Mouse (Mus musculus): Measurements from ENCODE around the gene 6030445D17Rik.

6030445D17Rik gene

DNA sequence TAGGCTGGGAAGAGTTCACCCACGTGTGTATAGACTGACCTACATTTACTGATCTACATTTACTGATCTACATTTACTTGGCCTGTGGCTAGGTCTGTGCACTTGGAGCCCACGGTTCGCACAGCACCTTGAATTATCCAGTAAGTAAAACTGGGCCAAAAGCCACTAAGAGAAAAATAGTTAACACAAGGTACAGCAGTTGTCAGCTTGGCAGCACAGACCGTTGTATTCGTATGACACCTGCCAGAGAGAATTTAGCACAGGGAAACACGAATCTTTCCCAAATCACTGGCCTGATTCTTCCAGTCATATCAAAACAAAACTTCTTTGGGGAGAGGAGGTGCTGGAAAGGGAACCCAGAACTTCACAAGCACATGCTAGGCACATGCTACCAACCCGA, 3.8 kb upstream of the 6030445D17Rik start:
- in situ Hi-C loops (cut with MboI, MseI) = loop anchor here (5.0 to 10.0 kb wide), 3 partner anchors 57 to 164 kb away; partner anchors contain the start of gene Lactbl1 (in 2 of the 2)

DNA sequence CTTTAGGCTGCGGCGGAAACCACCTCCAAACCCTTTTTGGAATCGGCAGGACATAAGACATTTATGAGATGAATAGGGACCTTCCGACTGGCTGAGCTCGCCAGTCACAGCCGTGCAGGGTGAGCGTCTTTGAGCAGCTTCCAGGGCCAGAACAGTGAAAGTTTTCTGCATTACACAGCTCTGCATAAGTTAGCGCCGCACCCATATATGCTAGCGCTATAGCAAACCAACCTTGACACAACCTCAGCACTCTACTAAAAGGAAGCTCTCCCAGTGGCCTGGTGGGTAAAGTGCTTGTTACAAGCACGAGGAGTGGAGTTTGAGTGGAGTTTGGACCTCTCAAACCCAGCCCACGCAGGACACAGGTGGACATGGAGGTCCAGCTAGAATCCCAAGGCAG, 2.8 kb upstream of the 6030445D17Rik start:
- in situ Hi-C loops (cut with MboI, MseI) = loop anchor here (5.0 to 10.0 kb wide), 3 partner anchors 56 to 163 kb away; partner anchors contain the start of gene Lactbl1 (in 2 of the 2)

DNA sequence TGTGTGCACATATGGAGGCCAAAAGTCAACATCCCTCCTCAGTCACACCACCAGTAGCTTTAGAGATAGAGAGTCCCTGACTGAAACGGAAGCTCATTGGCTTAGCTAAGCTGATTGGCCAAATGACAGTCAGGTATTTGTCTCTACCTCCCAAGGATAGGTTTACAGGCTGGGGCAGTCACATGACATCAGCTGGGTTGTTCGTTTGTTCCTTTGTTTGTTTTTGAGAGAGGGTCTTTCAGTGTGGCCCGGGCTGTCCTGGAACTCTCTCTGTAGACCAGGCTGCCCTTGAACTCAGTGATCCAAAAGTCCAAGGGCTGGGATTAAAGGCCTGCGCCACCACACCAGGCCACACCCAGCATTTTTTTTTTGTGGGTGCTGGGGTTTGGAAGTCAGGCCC, 844 bp upstream of the 6030445D17Rik start:
- in situ Hi-C loops (cut with MboI, MseI) = no loop called here

DNA sequence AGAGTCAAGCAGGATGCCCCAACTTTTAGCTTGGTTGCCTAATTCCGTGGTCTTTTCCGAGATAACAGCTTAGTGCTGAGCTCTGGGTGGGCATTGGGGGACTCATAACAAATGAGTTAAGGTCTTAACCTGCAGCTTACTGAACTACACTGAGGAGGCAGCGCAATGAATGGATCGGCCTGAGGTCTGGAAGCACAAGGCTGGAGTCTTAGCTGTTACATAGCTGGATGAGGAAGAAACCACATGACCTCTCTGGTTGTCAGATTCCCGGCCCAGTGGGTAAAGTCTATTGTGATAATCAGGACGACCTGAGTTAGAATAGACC, 327 bp upstream of the 6030445D17Rik start:
- in situ Hi-C loops (cut with MboI, MseI) = no loop called here

DNA sequence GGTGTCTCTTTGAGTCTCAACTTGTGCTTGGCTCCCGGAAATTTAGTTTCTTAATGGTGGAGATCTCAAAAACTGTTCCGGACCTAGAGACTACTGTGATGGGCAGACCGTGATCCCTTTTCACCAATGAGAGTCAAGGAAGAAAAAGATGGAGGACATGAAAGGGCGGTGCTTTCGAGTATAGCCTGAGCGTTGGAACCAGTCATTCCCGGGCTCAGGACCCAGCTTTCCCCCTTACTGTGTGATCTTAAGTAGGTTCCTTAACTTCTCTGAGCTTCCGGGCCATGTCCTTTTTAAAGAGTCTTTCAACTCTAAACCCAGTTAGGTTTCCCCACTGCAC, 759 bp downstream of the 6030445D17Rik start:
- in situ Hi-C loops (cut with MboI, MseI) = no loop called here

DNA sequence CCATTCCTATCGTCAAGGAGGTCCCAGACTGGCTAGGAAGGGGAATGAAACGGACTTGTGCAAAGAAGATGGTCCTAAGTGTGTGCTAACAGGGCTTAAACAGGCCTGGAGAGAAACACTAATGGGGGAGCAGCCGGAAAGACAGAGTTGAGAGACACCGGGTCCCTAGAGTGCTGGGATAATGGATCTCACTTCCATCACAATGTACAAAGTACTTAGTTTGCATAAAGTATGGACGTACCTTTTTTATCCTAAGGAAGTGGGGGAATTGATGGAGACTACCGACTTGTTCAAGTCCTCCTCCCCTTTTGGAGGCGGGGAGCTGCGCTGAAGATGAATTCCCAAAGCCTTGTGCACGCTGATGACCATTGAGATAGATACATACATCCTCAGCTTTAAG, 1.4 kb downstream of the 6030445D17Rik start:
- in situ Hi-C loops (cut with MboI, MseI) = no loop called here

DNA sequence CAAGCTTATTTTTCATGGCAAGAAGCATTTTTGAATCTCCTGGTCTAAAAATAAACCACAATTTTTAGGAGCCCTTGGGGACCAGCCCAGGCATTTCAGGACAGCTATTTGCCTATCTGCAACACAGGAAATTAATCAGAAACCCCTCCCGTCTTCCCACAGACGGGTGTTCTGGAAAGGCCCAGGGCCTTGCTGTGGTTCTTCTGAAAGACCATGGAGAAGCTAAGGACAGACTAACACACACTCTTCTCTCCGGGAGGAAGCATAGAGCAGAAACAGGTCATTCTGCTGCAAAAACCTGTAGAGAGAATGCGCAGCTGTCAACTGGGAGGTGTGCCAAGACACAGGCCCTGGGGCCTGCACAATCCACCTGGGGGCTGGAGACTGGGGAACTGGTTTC, 4.2 kb downstream of the 6030445D17Rik start:
- in situ Hi-C loops (cut with MboI, MseI) = no loop called here

DNA sequence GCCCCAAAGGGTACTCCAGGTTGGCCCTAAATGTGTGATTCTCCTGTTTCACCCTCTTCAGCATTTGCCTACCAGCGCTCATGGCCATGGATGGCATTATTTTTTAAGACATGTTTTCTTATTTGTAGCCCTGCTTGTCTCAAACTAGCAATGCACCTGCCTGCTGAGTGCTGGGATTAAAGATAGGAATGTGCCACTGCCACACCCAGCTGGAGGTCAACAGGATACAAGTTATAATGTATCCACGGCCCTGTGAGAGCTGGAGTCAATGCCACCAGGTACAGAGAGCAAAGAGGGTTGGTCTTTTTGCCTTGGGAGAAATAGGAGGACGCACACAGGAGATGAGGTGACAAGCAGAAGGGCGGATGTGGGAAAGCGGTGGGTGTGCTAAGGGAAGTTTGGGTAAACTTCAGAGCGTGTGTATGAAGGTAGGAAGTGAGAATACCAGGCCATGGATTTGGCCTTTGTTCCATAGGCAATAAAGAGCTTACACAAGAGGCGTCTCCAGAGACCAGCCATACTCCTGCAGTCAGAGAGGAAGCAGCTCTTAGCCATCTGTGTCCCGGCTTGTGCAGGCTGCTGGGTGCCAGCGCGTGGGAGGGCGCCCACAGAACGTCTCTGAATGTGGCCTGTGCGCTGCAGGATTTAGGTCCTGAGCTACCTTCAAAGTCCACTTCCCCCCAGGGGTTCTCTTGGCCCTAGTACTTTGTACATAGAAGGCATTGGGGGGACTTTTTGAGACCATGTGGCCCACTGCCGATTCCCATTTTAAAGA, 6.7 kb downstream of the 6030445D17Rik start:
- in situ Hi-C loops (cut with MboI, MseI) = no loop called here

DNA sequence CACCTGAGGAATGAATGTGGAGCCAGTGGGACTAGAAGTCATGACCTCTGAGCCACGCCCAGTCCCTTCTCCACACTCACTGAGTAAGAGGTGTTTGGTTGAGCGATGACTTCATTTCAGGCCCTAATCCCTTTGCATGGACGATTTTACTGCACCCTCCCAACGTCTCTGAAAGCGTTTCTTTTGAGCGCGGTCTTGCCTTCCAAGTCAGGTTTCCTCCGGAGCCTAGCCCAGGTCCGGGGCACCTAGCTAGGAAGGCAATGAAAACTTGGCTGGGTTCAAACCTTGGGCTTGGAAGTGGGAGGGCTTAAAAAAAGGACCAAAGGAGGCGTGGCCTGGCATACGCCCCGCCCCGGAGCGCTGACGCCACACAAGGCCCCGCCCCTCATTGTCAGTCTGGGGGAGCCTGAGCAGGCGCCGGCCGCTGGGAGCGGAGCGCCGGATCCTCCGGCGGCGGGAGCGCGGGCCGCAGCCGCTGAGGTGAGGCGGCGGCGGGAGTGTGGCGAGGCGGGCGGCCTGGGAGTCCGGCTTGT, 7.4 kb downstream of the 6030445D17Rik start, which contains the start of gene Luzp1:
Luzp1 (plus strand) TSS at position 391 of the 533 bp plus-strand sequence.
- in situ Hi-C loops (cut with MboI, MseI) = no loop called here

DNA sequence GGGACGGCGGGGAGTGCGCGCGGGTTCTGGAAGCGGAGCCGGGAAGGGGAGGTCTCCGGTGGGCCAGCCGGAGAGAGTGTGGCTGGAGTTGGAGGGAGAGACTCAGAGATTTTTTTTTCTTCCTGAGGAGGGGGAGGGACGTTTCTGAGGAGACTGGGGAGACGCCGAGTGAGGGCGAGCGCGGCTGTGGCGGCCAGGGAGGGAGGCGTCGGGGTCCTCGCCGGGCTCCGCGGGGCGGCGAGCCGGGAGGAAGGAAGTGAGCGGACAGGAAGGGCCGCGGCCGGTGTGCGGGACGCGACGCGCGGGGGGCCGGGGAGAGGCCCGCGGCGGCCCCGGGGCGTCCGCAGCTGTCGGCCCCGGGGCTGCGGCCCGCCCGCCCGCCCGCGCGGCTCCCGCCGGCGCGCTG, 7.9 kb downstream of the 6030445D17Rik start:
- in situ Hi-C loops (cut with MboI, MseI) = no loop called here

DNA sequence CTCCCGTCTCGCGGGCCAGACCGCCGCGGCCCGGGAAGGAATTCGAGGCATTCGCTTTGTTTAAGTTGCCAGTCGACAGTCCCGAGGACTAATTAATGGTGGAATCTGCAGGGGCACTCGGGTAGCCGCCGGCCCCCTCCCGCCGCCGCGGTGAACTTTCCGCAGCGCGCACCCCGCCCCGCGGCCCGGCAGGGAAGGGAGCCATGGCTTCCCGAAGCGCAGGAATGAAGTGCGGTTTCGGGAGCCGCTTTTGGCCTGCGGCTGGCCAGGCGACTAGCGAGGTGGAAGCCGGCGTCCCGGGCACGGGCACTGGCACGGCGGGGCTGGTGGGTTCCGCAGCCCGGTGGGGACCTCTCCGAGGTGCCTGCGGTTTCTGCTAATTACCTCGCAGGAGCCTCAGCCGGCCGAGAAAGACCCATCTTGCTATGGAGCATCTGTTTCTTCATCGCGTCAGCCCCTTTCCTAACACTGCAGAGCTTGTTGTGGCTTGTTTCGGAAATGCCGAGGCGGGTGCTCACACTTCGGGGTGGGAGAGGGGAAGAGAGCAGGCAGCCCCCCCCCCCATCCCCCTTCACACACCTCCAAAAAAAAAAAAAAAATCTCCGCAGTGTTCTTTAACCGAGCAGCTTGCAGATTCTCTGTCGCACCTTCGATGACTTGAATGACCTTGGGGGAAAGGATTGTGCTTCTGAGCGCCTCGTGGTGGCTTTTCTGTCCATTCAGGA, 8.5 kb downstream of the 6030445D17Rik start:
- in situ Hi-C loops (cut with MboI, MseI) = no loop called here

DNA sequence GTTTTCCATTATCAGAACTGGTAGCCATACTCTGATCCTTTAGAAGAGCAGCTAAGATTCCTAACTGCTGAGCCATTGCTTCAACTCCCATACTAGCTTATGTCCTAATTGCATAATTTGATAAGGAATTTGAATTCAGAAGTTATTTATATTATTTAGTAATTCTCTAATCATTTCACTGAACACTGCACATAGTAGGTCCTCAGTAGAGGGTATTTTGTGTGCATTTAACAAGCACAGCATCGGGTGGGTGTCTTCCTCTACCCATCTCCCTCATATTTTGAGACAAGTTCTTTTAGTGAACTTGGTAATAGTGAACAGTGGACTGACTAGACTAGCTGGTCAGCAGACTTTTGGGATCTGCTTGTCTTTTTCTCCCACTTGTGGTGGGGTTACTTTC, 14.6 kb downstream of the 6030445D17Rik start:
- in situ Hi-C loops (cut with MboI, MseI) = no loop called here

DNA sequence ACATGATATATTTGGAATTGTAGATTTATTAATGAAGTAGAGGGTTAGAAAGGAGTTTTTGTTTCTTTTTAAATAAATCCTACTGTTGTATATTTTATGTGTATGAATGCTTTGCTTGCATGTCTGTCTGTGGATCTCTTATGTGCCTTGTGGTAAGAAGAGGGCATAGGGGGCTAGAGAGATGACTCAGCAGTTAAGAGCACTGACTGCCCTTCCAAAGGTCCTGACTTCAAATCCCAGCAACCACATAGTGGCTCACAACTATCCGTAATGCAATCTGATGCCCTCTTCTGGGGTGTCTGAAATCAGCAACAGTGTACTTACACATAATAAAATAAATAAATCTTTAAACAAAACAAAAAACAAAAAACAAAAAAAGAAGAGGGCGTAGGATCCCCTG, 24.5 kb downstream of the 6030445D17Rik start:
- in situ Hi-C loops (cut with MboI, MseI) = no loop called here

DNA sequence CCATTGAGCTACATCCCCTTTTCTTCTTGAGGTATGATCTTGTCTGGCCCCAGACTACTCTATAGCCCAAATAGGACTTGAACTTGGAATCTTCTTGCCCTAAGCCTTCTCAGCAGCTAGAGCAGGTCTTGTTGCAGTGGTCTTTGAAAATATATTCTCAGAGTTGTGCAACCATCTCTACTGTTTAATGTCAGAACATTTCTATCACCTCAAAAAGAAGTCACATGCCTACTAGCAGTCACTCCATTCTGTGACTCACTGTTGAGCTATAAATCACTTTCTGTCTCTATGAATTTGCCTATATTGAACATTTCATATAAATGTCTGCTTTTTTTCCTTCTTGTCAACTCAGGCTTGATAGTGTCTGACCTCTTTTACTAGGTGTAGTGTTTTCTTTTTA, 33.9 kb downstream of the 6030445D17Rik start:
- in situ Hi-C loops (cut with MboI, MseI) = no loop called here

DNA sequence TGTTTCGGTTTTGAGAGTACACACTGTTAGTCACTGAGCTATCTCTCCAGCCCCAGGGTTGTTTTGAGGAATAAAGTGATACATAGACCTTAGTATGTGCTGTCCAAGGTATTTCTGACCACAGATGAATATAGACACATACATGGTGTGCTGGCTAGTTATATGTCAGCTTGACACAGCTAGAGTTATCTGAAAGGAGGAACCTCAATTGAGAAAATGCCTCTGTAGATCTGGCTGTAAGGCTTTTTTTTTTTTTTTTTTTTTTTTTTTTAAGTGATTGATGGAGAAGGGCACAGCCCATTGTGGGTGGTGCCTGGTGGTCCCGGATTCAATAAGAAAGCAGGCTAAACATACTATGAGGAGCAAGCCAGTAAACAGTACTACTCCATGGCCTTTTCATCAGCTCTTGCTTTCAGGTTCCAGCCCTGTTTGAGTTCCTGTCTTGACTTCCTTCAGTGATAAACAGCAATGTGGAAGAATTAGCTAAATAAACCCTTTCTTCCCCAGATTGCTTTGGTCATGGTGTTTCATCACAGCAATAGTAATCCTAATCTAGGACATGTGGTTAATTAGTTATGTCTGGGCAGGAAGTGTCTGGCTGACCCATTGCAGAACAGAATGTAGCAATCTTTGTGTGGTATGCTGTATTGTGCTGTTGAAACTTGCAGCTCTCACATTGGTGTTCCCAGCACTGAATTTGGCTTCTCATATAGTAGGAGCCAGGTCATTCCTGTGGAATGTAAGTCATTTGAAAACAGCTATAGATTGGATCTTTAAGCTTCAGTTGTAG, 43.6 kb downstream of the 6030445D17Rik start:
- in situ Hi-C loops (cut with MboI, MseI) = no loop called here

DNA sequence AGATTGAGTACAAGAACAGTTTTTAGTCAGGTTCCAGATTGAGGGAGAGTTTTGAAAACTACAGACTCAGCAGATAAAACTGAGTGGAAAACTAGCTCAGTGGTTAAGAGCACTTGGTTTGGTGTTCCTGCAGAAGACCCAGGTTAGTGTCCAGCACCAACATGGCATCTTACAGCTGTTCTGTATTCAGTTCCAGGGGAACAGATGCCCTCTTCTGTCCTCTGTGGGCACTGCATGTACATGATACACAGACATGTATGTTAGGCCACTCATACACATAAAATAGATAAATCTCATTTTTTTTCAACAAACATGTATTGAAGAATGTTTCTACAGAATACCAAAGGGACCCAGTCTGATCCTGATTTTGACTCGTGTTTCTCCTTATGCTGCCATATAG, 47.8 kb downstream of the 6030445D17Rik start:
- in situ Hi-C loops (cut with MboI, MseI) = loop anchor here in 1 of 2 experiments (10.0 kb wide), 1 partner anchor 55 kb away; no protein-coding TSS in a partner anchor

DNA sequence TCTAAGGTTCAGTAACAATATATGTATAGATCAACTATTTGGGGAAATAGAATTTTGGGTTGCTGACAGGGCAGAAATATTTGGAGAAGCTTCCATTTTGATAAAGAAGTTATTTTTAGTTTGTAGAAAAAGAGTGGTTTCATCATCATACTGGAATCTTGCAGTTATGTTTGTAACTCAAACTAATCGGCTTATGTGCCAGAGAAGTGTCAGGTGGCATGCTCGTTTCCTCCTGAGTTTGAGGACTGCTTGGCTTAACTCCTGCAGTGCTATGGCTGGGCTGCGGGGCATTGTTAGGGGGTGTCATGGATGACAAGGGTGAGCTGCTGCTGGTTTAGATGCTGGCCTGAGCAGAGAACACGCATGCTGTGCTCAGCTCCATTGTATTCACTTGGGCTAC, 49.7 kb downstream of the 6030445D17Rik start:
- in situ Hi-C loops (cut with MboI, MseI) = loop anchor here in 1 of 2 experiments (10.0 kb wide), 1 partner anchor 57 kb away; no protein-coding TSS in a partner anchor

DNA sequence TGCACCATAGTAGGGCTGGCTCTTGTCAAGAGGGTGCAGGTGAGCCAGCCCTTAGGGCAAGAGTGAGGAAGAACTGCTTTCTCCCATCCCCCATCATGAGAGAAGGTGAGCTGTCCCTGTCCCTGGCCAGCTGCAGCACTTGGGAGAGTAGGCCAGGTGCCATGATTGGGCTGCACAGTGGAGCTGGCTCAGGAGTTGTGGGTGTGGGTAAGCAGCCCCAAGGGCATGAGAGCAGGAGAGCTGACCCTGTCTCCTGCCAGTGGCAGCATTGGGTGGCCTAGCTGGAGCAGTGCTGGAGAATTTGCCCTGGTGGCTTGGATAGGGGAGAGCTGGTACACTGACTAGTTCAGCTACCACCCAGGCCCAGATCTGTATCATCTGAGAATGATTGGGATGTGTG, 50.9 kb downstream of the 6030445D17Rik start:
- in situ Hi-C loops (cut with MboI, MseI) = loop anchor here in 1 of 2 experiments (10.0 kb wide), 1 partner anchor 58 kb away; no protein-coding TSS in a partner anchor

All from T-helper 17 cell (primary cell).